Mouse (Mus musculus): ENCODE data around the gene Ift88. TPM values are rescaled to one million over a fixed set of nuclear protein-coding genes. Genes with fewer than 3 reads are reported as not detected.
A peak's percentile ranks its signal among the peaks of the same experiment; 100 is the strongest.

Gene Ift88
- total RNA-seq, 2 experiments from 2014 or later = 5.7 to 7.2 TPM

- 0 out of 2 replicates have a peak, but pooled peaks have one; percentile 31 for ATAC-seq (replicated peaks; ENCODE audit: low FRiP score, low TSS enrichment, poor library complexity, severe bottlenecking)
These were observed 105.4 kb downstream of the Ift88 start for GRCm38 (mm10) chr14:57529086-57529785.

- ATAC-seq (replicated peaks; ENCODE audit: low FRiP score, low TSS enrichment, poor library complexity, severe bottlenecking) = no peak
These were observed 106.1 kb downstream of the Ift88 start for GRCm38 (mm10) chr14:57529786-57530515.

- ATAC-seq (replicated peaks; ENCODE audit: low FRiP score, low TSS enrichment, poor library complexity, severe bottlenecking) = no peak
These were observed 108.7 kb downstream of the Ift88 start for GRCm38 (mm10) chr14:57532577-57532976.

- ATAC-seq (replicated peaks; ENCODE audit: low FRiP score, low TSS enrichment, poor library complexity, severe bottlenecking) = peak; percentile 56; the same call in 1 of the 2 replicates
These were observed 109.4 kb downstream of the Ift88 start for GRCm38 (mm10) chr14:57533214-57533613.

GRCm38 (mm10) chr14:57533841-57534240 lies 110.0 kb downstream of the Ift88 start:
- ATAC-seq (replicated peaks; ENCODE audit: low FRiP score, low TSS enrichment, poor library complexity, severe bottlenecking) = no peak

- no peak for ATAC-seq (replicated peaks; ENCODE audit: low FRiP score, low TSS enrichment, poor library complexity, severe bottlenecking)
These were observed 110.5 kb downstream of the Ift88 start for GRCm38 (mm10) chr14:57534346-57534745.

- ATAC-seq (replicated peaks; ENCODE audit: low FRiP score, low TSS enrichment, poor library complexity, severe bottlenecking) = no peak
These were observed 111.1 kb downstream of the Ift88 start for GRCm38 (mm10) chr14:57534961-57535360.

GRCm38 (mm10) chr14:57535646-57536045 lies 111.8 kb downstream of the Ift88 start:
- ATAC-seq (replicated peaks; ENCODE audit: low FRiP score, low TSS enrichment, poor library complexity, severe bottlenecking) = no peak

- ATAC-seq (replicated peaks; ENCODE audit: low FRiP score, low TSS enrichment, poor library complexity, severe bottlenecking) = no peak
These were observed 113.0 kb downstream of the Ift88 start for GRCm38 (mm10) chr14:57536820-57537219.

GRCm38 (mm10) chr14:57537261-57538015 lies 113.6 kb downstream of the Ift88 start:
- no peak for ATAC-seq (replicated peaks; ENCODE audit: low FRiP score, low TSS enrichment, poor library complexity, severe bottlenecking)

- no peak for ATAC-seq (replicated peaks; ENCODE audit: low FRiP score, low TSS enrichment, poor library complexity, severe bottlenecking)
These were observed 116.8 kb downstream of the Ift88 start for GRCm38 (mm10) chr14:57540683-57541082.

GRCm38 (mm10) chr14:57542231-57542630 lies 118.4 kb downstream of the Ift88 start:
- ATAC-seq (replicated peaks; ENCODE audit: low FRiP score, low TSS enrichment, poor library complexity, severe bottlenecking) = no peak; the same call in 1 of the 2 replicates

GRCm38 (mm10) chr14:57543420-57544039 lies 119.7 kb downstream of the Ift88 start:
- ATAC-seq (replicated peaks; ENCODE audit: low FRiP score, low TSS enrichment, poor library complexity, severe bottlenecking) = no peak

GRCm38 (mm10) chr14:57545526-57545925 lies 121.7 kb downstream of the Ift88 start:
- ATAC-seq (replicated peaks; ENCODE audit: low FRiP score, low TSS enrichment, poor library complexity, severe bottlenecking) = no peak

GRCm38 (mm10) chr14:57546131-57546530 lies 122.3 kb downstream of the Ift88 start:
- ATAC-seq (replicated peaks; ENCODE audit: low FRiP score, low TSS enrichment, poor library complexity, severe bottlenecking) = no peak

- ATAC-seq (replicated peaks; ENCODE audit: low FRiP score, low TSS enrichment, poor library complexity, severe bottlenecking) = 0 out of 2 replicates have a peak, but pooled peaks have one; percentile 45
These were observed 122.7 kb downstream of the Ift88 start for GRCm38 (mm10) chr14:57546557-57547021.

- ATAC-seq (replicated peaks; ENCODE audit: low FRiP score, low TSS enrichment, poor library complexity, severe bottlenecking) = no peak
These were observed 123.2 kb downstream of the Ift88 start for GRCm38 (mm10) chr14:57547062-57547461.

- no peak for ATAC-seq (replicated peaks; ENCODE audit: low FRiP score, low TSS enrichment, poor library complexity, severe bottlenecking)
These were observed 129.1 kb downstream of the Ift88 start for GRCm38 (mm10) chr14:57552945-57553344.

GRCm38 (mm10) chr14:57554434-57554833 lies 130.6 kb downstream of the Ift88 start:
- ATAC-seq (replicated peaks; ENCODE audit: low FRiP score, low TSS enrichment, poor library complexity, severe bottlenecking) = no peak

Data from megakaryocyte-erythroid progenitor cell, adult 5-6 weeks (primary cell).